Mouse (Mus musculus): ENCODE data around the gene Plcd3.
A peak's percentile ranks its signal among the peaks of the same experiment; 100 is the strongest.

The Plcd3 gene

GRCm38 (mm10) chr11:103096979-103097894 lies 4.2 kb downstream of the Plcd3 start:
- DNase-seq, result no peak

- DNase-seq, result no peak
Observed at GRCm38 (mm10) chr11:103095801-103096200, 5.7 kb downstream of the Plcd3 start.

GRCm38 (mm10) chr11:103095107-103095670 lies 6.3 kb downstream of the Plcd3 start:
- no peak for DNase-seq

- no peak for DNase-seq
Observed at GRCm38 (mm10) chr11:103093862-103094833, 7.3 kb downstream of the Plcd3 start.

- no peak for DNase-seq
Observed at GRCm38 (mm10) chr11:103093306-103093705, 8.2 kb downstream of the Plcd3 start.

- DNase-seq, result no peak
Observed at GRCm38 (mm10) chr11:103081631-103082030, 19.8 kb downstream of the Plcd3 start.

GRCm38 (mm10) chr11:103080323-103081091 lies 21.0 kb downstream of the Plcd3 start:
- DNase-seq, result peak in 1 of 2 experiments; percentile 46

GRCm38 (mm10) chr11:103078131-103078530 lies 23.3 kb downstream of the Plcd3 start:
- DNase-seq, result no peak

GRCm38 (mm10) chr11:103076581-103076980 lies 24.9 kb downstream of the Plcd3 start:
- no peak for DNase-seq

GRCm38 (mm10) chr11:103076010-103076409 lies 25.4 kb downstream of the Plcd3 start:
- DNase-seq, result peak; percentile 73 to 76

GRCm38 (mm10) chr11:103074796-103075323 lies 26.6 kb downstream of the Plcd3 start:
- no peak for DNase-seq

- no peak for DNase-seq
Observed at GRCm38 (mm10) chr11:103074121-103074650, 27.3 kb downstream of the Plcd3 start.

- DNase-seq, result no peak
Observed at GRCm38 (mm10) chr11:103073671-103074070, 27.8 kb downstream of the Plcd3 start.

- no peak for DNase-seq
Observed at GRCm38 (mm10) chr11:103070322-103070880, 31.1 kb downstream of the Plcd3 start.

- no peak for DNase-seq
Observed at GRCm38 (mm10) chr11:103069731-103070130, 31.7 kb downstream of the Plcd3 start.

- DNase-seq, result no peak
Observed at GRCm38 (mm10) chr11:103068884-103069283, 32.6 kb downstream of the Plcd3 start.

GRCm38 (mm10) chr11:103068272-103068671 lies 33.2 kb downstream of the Plcd3 start:
- DNase-seq, result no peak

- peak in 1 of 2 experiments; percentile 45 for DNase-seq
Observed at GRCm38 (mm10) chr11:103067457-103068001, 33.9 kb downstream of the Plcd3 start.

- DNase-seq, result no peak
Observed at GRCm38 (mm10) chr11:103067051-103067361, 34.5 kb downstream of the Plcd3 start.

GRCm38 (mm10) chr11:103066191-103067050 lies 35.0 kb downstream of the Plcd3 start:
- no peak for DNase-seq
